Mouse (Mus musculus) kidney, postnatal 10 days (tissue): ENCODE measurements at regions not wholly inside any gene's neighbourhood (a gene's known extent, or its start where the extent isn't known, plus 50 kb on each side); places are given as distances from the start of the nearest gene placed in this dataset.
A peak's percentile ranks its signal among the peaks of the same experiment; 100 is the strongest.
"Not testable (repeated sequence)": the region's sequence is repeated elsewhere in the genome, so short reads cannot be mapped to it uniquely, and the experiment has no call there.

Source experiments
- DNase-seq: peaks from one replicate; pipeline ENCODE4 v3.0.0; 2021; ENCODE audit warnings: mixed read lengths

GRCm38 (mm10) chr4:67141896-67142295, 314.5 kb downstream of the Tlr4 start:
- DNase-seq: no peak

- no peak for DNase-seq
Measured at GRCm38 (mm10) chr4:67148521-67148920, 321.1 kb downstream of the Tlr4 start.

GRCm38 (mm10) chr4:67162673-67163072, 335.3 kb downstream of the Tlr4 start:
- DNase-seq: no peak

GRCm38 (mm10) chr4:67167720-67168119, 340.3 kb downstream of the Tlr4 start:
- no peak for DNase-seq

- DNase-seq: peak; percentile 17
Measured at GRCm38 (mm10) chr4:67187725-67188510, 360.5 kb downstream of the Tlr4 start.

GRCm38 (mm10) chr4:67190536-67190935, 363.2 kb downstream of the Tlr4 start:
- DNase-seq: no peak

- DNase-seq: no peak
Measured at GRCm38 (mm10) chr4:67194425-67194824, 367.0 kb downstream of the Tlr4 start.

- DNase-seq: no peak
Measured at GRCm38 (mm10) chr4:67196907-67197306, 369.5 kb downstream of the Tlr4 start.

- peak; percentile 55 for DNase-seq
Measured at GRCm38 (mm10) chr4:67208406-67208805, 381.0 kb downstream of the Tlr4 start.

- no peak for DNase-seq
Measured at GRCm38 (mm10) chr4:67213363-67213762, 386.0 kb downstream of the Tlr4 start.

- DNase-seq: no peak
Measured at GRCm38 (mm10) chr4:67224533-67224932, 397.1 kb downstream of the Tlr4 start.

- no peak for DNase-seq
Measured at GRCm38 (mm10) chr4:67229214-67229613, 401.8 kb downstream of the Tlr4 start.

GRCm38 (mm10) chr4:67273553-67273952, 446.2 kb downstream of the Tlr4 start:
- no peak for DNase-seq

- DNase-seq: no peak
Measured at GRCm38 (mm10) chr4:67301020-67301419, 473.6 kb downstream of the Tlr4 start.

GRCm38 (mm10) chr4:67301740-67302139, 474.4 kb downstream of the Tlr4 start:
- no peak for DNase-seq

GRCm38 (mm10) chr4:67320098-67320497, 492.7 kb downstream of the Tlr4 start:
- DNase-seq: not testable (repeated sequence)
